Mouse (Mus musculus) lung, postnatal 0 days (tissue): ENCODE measurements around the gene Tmem221. TPM values are rescaled to one million over a fixed set of nuclear protein-coding genes. Genes with fewer than 3 reads are reported as not detected.

Experiments
- ATAC-seq: fragments of 200-750 bp; cut with Nextera tagmentation; 2 replicates; pipeline ENCODE4 v1.8.0; 2017; ENCODE audit warnings: moderate library complexity
- DNase-seq: peaks from one replicate; pipeline ENCODE4 v3.0.0-alpha.2; 2016; ENCODE audit warnings: low spot score
- H3K27ac ChIP-seq: fragments of 300-500 bp; sonication (generic); 2 replicates; pipeline ENCODE4 v1.5.1; 2014; ENCODE audit warnings: antibody characterized with exemption, mild to moderate bottlenecking, low read length, mixed read lengths
- H3K27me3 ChIP-seq: fragments of 300-500 bp; sonication (generic); replicated peaks from 2 replicates; pipeline ENCODE4 v1.6.1; 2014; ENCODE audit warnings: low read length, mixed read lengths; ENCODE audit not compliant: insufficient read depth
- H3K36me3 ChIP-seq: fragments of 300-500 bp; sonication (generic); 2 replicates; pipeline ENCODE4 v1.6.1; 2014; ENCODE audit warnings: low read length, mixed read lengths; ENCODE audit not compliant: insufficient read depth
- H3K4me1 ChIP-seq: fragments of 300-500 bp; sonication (generic); 2 replicates; pipeline ENCODE4 v1.6.1; 2014; ENCODE audit warnings: antibody characterized with exemption, low read depth, low read length, mixed read lengths; ENCODE audit not compliant: insufficient read depth
- H3K4me2 ChIP-seq: fragments of 300-500 bp; sonication (generic); replicated peaks from 2 replicates; pipeline ENCODE4 v1.6.1; 2014; ENCODE audit warnings: low read depth, mild to moderate bottlenecking, low read length, moderate library complexity, mixed read lengths
- H3K4me3 ChIP-seq: fragments of 300-500 bp; sonication (generic); 2 replicates; pipeline ENCODE4 v1.5.1; 2014; ENCODE audit warnings: low read depth, low read length
- H3K9ac ChIP-seq: fragments of 300-500 bp; sonication (generic); replicated peaks from 2 replicates; pipeline ENCODE4 v1.6.1; 2014; ENCODE audit warnings: low read depth, mild to moderate bottlenecking
- H3K9me3 ChIP-seq: fragments of 300-500 bp; sonication (generic); 2 replicates; pipeline ENCODE4 v1.6.1; 2016; ENCODE audit warnings: low read length, mixed read lengths
- CTCF ChIP-seq: IDR thresholded peaks from 2 replicates; pipeline ENCODE4 v1.5.1; 2016; ENCODE audit warnings: antibody characterized with exemption, mild to moderate bottlenecking
- EP300 ChIP-seq: IDR thresholded peaks from 2 replicates; pipeline ENCODE4 v1.6.1; 2016; ENCODE audit warnings: antibody characterized with exemption, mild to moderate bottlenecking, control low read depth
- WGBS: fragments of 180-500 bp; shearing (Covaris S2); extraction: QIAGEN DNeasy Blood & Tissue Kit; methylation state at CpG from one replicate; pipeline ENCODE4 v1.1.7; 2014; 5-methylcytosine and 5-hydroxymethylcytosine counted together
- polyA plus RNA-seq: library from polyadenylated mRNA; unstranded; fragments of >200 nt; fragmentation: Nextera tagmentation; extraction: Ambion mirVana; gene quantifications from 2 replicates; pipeline ENCODE4 v1.2.1, GENCODE M21; 2015

The Tmem221 gene
- polyA plus RNA-seq, 1 experiment from 2014 or later: 8.5 TPM

DNA sequence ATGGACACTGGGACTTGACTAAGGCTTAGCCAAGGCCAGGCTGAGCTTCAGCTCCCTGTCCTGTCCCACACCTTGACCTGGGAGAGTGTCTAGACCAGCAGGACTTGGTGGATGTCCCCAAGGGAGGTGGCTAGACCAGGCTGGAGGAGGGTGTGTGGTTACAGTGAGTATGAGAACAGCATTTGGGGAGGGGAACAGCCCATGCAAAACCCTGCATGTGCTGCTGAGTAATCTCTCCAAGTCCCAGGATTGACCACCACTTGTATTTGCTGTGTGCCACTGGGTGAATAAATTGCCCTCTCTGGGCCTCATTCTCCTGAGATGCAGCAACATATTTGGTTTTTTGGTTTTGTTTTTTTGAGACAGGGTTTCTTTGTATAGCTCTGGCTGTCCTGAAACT lies 39.7 kb upstream of the Tmem221 start:
- Histone ChIP-seq H3K4me2 (no peak overlapping the region), H3K27ac (no peak overlapping the region), H3K9me3 (no peaks in the 10 kb centered on the region), H3K4me3 (no peak overlapping the region), H3K36me3 (no peaks in the 10 kb centered on the region), H3K9ac (no peak overlapping the region), H3K27me3 (peaks cover 14% of the 10 kb centered on the region; the same call in 1 of the 2 replicates), H3K4me1 (peaks cover 5% of the 10 kb centered on the region; the same call in 1 of the 2 replicates)
- DNase-seq (no peak), ATAC-seq (no peak)
- TF ChIP-seq EP300 (no peak), CTCF (no peak)

DNA sequence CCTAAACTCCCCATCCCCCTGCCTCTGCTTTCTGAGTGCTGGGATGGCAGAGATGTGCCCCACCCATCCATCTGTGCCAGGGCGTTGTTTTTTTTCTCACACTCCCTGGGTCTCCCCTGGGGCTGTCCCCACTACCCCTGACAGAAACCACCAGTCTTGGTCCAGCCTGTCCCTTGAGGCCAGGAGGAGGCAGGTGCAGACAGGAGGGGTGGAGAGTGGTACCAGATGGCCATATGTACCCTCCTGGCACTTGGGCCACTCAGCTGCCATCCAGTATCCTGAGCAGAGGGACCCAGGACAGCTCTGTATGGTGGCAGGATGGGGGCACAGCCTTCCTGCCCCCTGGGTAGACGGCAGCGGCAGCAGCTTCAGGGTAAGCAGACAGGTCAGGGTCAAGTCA lies 38.8 kb upstream of the Tmem221 start, which contains the start of gene Fam129c:
Gene Fam129c, plus strand, starts transcription at position 198 of the 400 bp plus-strand sequence.
- Histone ChIP-seq H3K27me3 (peaks cover 9% of the 10 kb centered on the region; the same call in 1 of the 2 replicates), H3K4me2 (no peak within 1 kb of the TSS), H3K9ac (no peak within 1 kb of the TSS), H3K4me1 (peaks cover 6% of the 10 kb centered on the region; the same call in 1 of the 2 replicates), H3K36me3 (no peaks in the 10 kb centered on the region), H3K4me3 (no peak within 1 kb of the TSS), H3K27ac (no peak within 1 kb of the TSS), H3K9me3 (no peaks in the 10 kb centered on the region)
- TF ChIP-seq CTCF (no peak), EP300 (no peak)
- ATAC-seq (no peak), DNase-seq (no peak)
- whole genome bisulfite sequencing: 87% methylated on average over 3 of the region's 3 CpGs

DNA sequence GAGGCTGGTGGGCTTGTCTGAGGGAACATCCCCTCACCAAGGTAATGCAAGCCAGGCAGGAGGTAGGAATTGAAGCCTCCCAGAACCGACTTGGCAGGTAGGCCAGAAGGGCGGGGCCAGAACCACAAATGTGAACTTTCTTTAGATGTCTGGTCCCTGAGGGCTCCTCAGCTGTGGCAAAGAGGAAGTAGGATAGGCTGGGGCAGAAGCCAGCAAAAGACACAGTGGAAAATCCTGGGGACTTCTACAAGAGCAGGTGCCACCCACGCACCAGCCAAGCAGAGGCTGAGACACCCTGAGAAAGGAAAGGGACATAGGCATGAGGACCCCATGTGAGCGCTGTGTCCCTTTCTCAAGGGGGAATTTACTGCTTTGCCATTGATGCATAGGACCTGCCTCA lies 38.1 kb upstream of the Tmem221 start:
- Histone ChIP-seq H3K4me1 (peaks cover 4% of the 10 kb centered on the region; the same call in 1 of the 2 replicates), H3K9ac (no peak overlapping the region), H3K36me3 (no peaks in the 10 kb centered on the region), H3K27me3 (peaks cover 4% of the 10 kb centered on the region; the same call in 1 of the 2 replicates), H3K4me2 (no peak overlapping the region), H3K4me3 (no peak overlapping the region), H3K9me3 (no peaks in the 10 kb centered on the region), H3K27ac (no peak overlapping the region)
- 69% methylated on average over 4 of the region's 4 CpGs for WGBS
- ATAC-seq: no peak
- TF ChIP-seq EP300 (no peak), CTCF (no peak)
- no peak for DNase-seq

DNA sequence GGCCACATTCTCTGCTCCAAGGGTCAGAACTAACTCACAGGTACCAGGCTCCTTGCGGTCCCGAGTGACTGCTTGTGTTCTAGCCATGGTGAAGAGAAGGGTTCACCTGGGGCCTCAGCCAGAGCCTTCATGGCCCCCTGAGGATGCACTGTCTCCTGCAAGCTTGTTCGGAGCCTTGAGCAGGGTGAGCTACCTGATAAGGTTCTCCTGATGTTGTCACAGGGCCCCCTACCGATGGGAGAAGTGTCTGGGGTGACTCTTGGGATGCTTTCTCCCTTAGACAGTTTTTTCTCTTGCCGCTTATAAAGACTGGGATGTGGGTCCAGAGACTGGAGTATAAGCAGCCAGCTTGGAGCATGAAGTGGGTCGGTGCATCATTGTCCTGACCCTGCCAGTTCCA lies 37.7 kb upstream of the Tmem221 start:
- Histone ChIP-seq H3K36me3 (no peaks in the 10 kb centered on the region), H3K4me2 (no peak overlapping the region), H3K9me3 (no peaks in the 10 kb centered on the region), H3K9ac (no peak overlapping the region), H3K4me3 (no peak overlapping the region), H3K27me3 (peaks cover under 1% of the 10 kb centered on the region; the same call in 1 of the 2 replicates), H3K27ac (no peak overlapping the region), H3K4me1 (peaks cover 5% of the 10 kb centered on the region; the same call in 1 of the 2 replicates)
- no peak for ATAC-seq
- 60% methylated on average over 6 of the region's 6 CpGs for WGBS
- no peak for TF ChIP-seq CTCF
- TF ChIP-seq EP300: no peak
- no peak for DNase-seq

DNA sequence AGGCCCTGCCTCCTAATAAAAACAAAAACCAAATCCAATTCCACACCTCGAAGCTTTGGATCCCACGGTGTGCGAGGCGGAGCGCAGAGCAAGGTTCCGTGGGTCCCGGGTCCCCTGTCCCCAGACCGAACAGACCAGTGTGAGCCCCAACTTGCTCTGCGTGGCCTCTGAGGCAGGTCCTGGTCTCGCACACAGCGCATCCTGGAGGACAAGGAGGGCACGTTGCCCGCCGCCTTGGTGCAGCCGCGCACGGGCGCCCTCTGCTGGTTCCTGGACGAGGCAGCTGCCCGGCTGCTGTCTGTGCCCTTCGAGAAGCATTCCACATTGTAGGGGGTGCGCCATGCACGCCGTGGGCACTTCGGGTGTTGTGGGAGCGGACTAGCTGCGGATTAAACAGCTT lies 37.2 kb upstream of the Tmem221 start:
- Histone ChIP-seq H3K4me2 (no peak overlapping the region), H3K9ac (no peak overlapping the region)
- peak; percentile 37 for ATAC-seq

DNA sequence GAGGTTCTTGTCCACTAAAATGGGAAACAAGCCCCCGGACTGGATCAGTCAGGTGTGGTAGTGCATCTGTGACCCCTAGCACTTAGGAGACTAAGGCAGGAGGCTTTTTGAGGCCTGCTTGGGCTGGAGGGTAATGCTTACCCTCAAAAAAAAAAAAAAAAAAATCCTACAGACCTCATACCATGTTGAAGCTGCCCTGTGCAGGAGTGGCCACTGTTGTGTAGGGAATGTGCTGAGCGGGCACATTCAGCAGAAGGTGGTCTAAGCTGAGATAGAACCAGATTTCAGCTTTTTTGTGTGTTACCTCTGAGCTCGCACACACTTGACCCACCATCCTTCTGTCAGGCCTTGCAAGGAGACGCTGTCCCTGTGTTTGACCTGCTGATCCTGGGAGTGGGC lies 35.7 kb upstream of the Tmem221 start:
- ATAC-seq: no peak
- TF ChIP-seq EP300 (no peak), CTCF (no peak)
- H3K27ac ChIP-seq: no peak overlapping the region

More for the DNA sequence above, 37.2 kb upstream of the Tmem221 start:
- Histone ChIP-seq H3K9me3 (no peaks in the 10 kb centered on the region), H3K4me1 (peaks cover 9% of the 10 kb centered on the region; the same call in 1 of the 2 replicates), H3K4me3 (no peak overlapping the region), H3K36me3 (no peaks in the 10 kb centered on the region), H3K27me3 (no peaks in the 10 kb centered on the region), H3K27ac (no peak overlapping the region)
- peak; percentile 93 for DNase-seq
- WGBS: 12% methylated on average over 27 of the region's 27 CpGs
- TF ChIP-seq CTCF: peak; percentile 100
- no peak for TF ChIP-seq EP300

More for the DNA sequence above, 35.7 kb upstream of the Tmem221 start:
- H3K4me2 ChIP-seq: no peak overlapping the region
- no peak overlapping the region for H3K4me3 ChIP-seq
- no peaks in the 10 kb centered on the region for H3K27me3 ChIP-seq
- H3K9ac ChIP-seq: no peak overlapping the region
- no peak for DNase-seq
- no peaks in the 10 kb centered on the region for H3K36me3 ChIP-seq
- H3K9me3 ChIP-seq: no peaks in the 10 kb centered on the region
- H3K4me1 ChIP-seq: peaks cover 9% of the 10 kb centered on the region; the same call in 1 of the 2 replicates
- WGBS: 90% methylated on average over 4 of the region's 4 CpGs
